Mouse (Mus musculus) megakaryocyte, embryonic 14.5 days (primary cell): ENCODE results near the gene Arid3a.

Experiments used
- FLI1 ChIP-seq: IDR thresholded peaks from 2 replicates; pipeline ENCODE4 v1.6.1; 2012; ENCODE audit warnings: low read length, inconsistent platforms, mixed read lengths
- GATA1 ChIP-seq: IDR thresholded peaks from 3 replicates; pipeline ENCODE4 v1.6.1; 2012; ENCODE audit warnings: mixed read lengths, low read length, inconsistent platforms, borderline replicate concordance

GRCm38 (mm10) chr10:79974668-79975067 lies 47.8 kb downstream of the Arid3a start:
- no peak for TF ChIP-seq GATA1
- TF ChIP-seq FLI1, result no peak
